Mouse (Mus musculus) hindbrain, embryonic 11.5 days (tissue): ENCODE measurements at regions not wholly inside any gene's neighbourhood (a gene's known extent, or its start where the extent isn't known, plus 50 kb on each side); places are given as distances from the start of the nearest gene placed in this dataset.

ENCODE experiments used
- ATAC-seq: fragments of 200-750 bp; cut with Nextera tagmentation; 2 replicates; pipeline ENCODE4 v1.8.0; 2017; ENCODE audit warnings: mild to moderate bottlenecking, moderate TSS enrichment, moderate library complexity; ENCODE audit not compliant: low FRiP score
- DNase-seq: peaks from one replicate; pipeline ENCODE4 v3.0.0-alpha.2; 2015; ENCODE audit warnings: low spot score
- H3K27ac ChIP-seq: fragments of 300-500 bp; sonication (generic); 2 replicates; pipeline ENCODE4 v1.5.1; 2014; ENCODE audit warnings: mild to moderate bottlenecking, low read depth, low read length
- H3K27me3 ChIP-seq: fragments of 300-500 bp; sonication (generic); 2 replicates; pipeline ENCODE4 v1.6.1; 2014; ENCODE audit warnings: mild to moderate bottlenecking, low read length, moderate library complexity, mixed read lengths; ENCODE audit not compliant: control insufficient read depth, insufficient read depth
- H3K36me3 ChIP-seq: fragments of 300-500 bp; sonication (generic); 2 replicates; pipeline ENCODE4 v1.6.1; 2014; ENCODE audit warnings: mild to moderate bottlenecking, low read length, moderate library complexity, mixed read lengths; ENCODE audit not compliant: control insufficient read depth, insufficient read depth
- H3K4me1 ChIP-seq: fragments of 300-500 bp; sonication (generic); replicated peaks from 2 replicates; pipeline ENCODE4 v1.6.1; 2014; ENCODE audit warnings: low read length, mixed read lengths; ENCODE audit not compliant: control insufficient read depth, insufficient read depth
- H3K4me2 ChIP-seq: fragments of 300-500 bp; sonication (generic); replicated peaks from 2 replicates; pipeline ENCODE4 v1.6.1; 2014; ENCODE audit warnings: mild to moderate bottlenecking, low read depth, low read length
- H3K4me3 ChIP-seq: fragments of 300-500 bp; sonication (generic); 2 replicates; pipeline ENCODE4 v1.5.1; 2014; ENCODE audit warnings: low read depth, low read length
- H3K9ac ChIP-seq: fragments of 300-500 bp; sonication (generic); 2 replicates; pipeline ENCODE4 v1.6.1; 2014; ENCODE audit warnings: low read depth, low read length
- H3K9me3 ChIP-seq: fragments of 300-500 bp; sonication (generic); 2 replicates; pipeline ENCODE4 v1.6.1; 2016; ENCODE audit warnings: low read length; ENCODE audit not compliant: control insufficient read depth
- WGBS: fragments of 180-500 bp; shearing (Covaris S2); extraction: QIAGEN DNeasy Blood & Tissue Kit; methylation state at CpG from one replicate; pipeline ENCODE4 v1.1.7; 2014; 5-methylcytosine and 5-hydroxymethylcytosine counted together

DNA sequence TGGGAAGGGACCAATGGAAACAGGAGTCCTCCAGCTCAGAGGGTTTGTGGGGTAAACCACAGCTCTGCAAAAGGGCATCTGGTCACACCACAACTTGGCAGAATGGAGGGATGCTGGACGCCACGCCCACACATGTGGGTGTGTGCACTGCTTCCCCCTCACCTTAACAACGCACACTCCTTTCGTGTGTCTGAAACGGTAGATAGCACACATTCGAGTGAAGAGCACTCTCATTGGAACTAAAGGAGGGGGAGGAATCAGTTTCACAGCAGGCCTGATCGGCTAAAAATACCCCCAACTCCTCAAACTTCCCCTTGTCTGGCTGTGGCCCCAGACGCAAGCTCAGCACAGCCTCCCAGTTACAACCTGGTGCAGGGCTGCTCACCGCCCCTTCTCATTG is 118.3 kb upstream of the Klf14 start:
- H3K4me1 ChIP-seq: no peaks in the 10 kb centered on the region
- H3K9me3 ChIP-seq: no peaks in the 10 kb centered on the region
- WGBS: 75% methylated on average over 9 of the region's 9 CpGs
- no peak for DNase-seq
- no peak overlapping the region for H3K4me2 ChIP-seq
- no peak overlapping the region for H3K9ac ChIP-seq
- H3K27ac ChIP-seq: no peak overlapping the region
- no peak overlapping the region for H3K4me3 ChIP-seq
- H3K36me3 ChIP-seq: no peaks in the 10 kb centered on the region
- no peaks in the 10 kb centered on the region for H3K27me3 ChIP-seq
- ATAC-seq: no peak

GRCm38 (mm10) chr6:31077779-31078178 is 118.9 kb upstream of the Klf14 start:
- no peak overlapping the region for H3K4me2 ChIP-seq
- H3K9ac ChIP-seq: no peak overlapping the region
- no peak for ATAC-seq
- H3K27me3 ChIP-seq: no peaks in the 10 kb centered on the region
- H3K9me3 ChIP-seq: no peaks in the 10 kb centered on the region
- H3K4me1 ChIP-seq: no peaks in the 10 kb centered on the region
- no peak overlapping the region for H3K4me3 ChIP-seq
- no peaks in the 10 kb centered on the region for H3K36me3 ChIP-seq
- WGBS: 82% methylated on average over 9 of the region's 9 CpGs
- no peak overlapping the region for H3K27ac ChIP-seq
- no peak for DNase-seq

DNA sequence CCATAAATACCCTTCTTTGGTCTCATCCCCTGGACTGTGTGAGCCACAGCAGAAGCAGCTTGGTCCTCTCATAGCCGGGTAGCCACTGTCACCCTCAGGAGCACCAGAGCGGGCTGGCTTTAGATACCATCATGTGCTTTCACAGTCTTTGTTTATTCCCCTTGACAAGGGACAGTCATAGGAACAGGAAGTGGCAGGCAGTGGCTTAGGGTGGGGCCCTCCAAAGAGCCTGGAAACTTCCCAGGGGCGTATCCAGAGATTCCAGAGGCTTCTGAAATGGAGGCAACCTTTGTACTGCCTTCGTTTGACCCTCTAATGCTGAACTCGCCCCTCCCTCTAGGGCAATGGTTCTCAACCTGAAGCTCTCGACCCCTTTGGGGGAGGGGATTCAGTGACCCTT is 119.5 kb upstream of the Klf14 start:
- Histone ChIP-seq H3K4me1 (no peaks in the 10 kb centered on the region), H3K27me3 (no peaks in the 10 kb centered on the region), H3K4me3 (no peak overlapping the region), H3K36me3 (no peaks in the 10 kb centered on the region), H3K9me3 (no peaks in the 10 kb centered on the region), H3K27ac (no peak overlapping the region), H3K9ac (no peak overlapping the region), H3K4me2 (no peak overlapping the region)
- no peak for ATAC-seq
- 78% methylated on average over 6 of the region's 6 CpGs for WGBS
- no peak for DNase-seq

- DNase-seq (no peak), ATAC-seq (no peak)
- H3K4me2 ChIP-seq: no peak overlapping the region
- no peak overlapping the region for H3K4me3 ChIP-seq
- no peaks in the 10 kb centered on the region for H3K27me3 ChIP-seq
- no peaks in the 10 kb centered on the region for H3K4me1 ChIP-seq
- 85% methylated on average over 14 of the region's 14 CpGs for WGBS
- no peaks in the 10 kb centered on the region for H3K36me3 ChIP-seq
- no peaks in the 10 kb centered on the region for H3K9me3 ChIP-seq
- no peak overlapping the region for H3K9ac ChIP-seq
- no peak overlapping the region for H3K27ac ChIP-seq
These were observed 120.8 kb upstream of the Klf14 start for GRCm38 (mm10) chr6:31079586-31080259.

GRCm38 (mm10) chr6:31080279-31080678 is 121.4 kb upstream of the Klf14 start:
- H3K27ac ChIP-seq: no peak overlapping the region
- H3K4me1 ChIP-seq: no peaks in the 10 kb centered on the region
- H3K4me3 ChIP-seq: no peak overlapping the region
- no peak for DNase-seq
- no peaks in the 10 kb centered on the region for H3K27me3 ChIP-seq
- 80% methylated on average over 4 of the region's 4 CpGs for WGBS
- no peak for ATAC-seq
- no peak overlapping the region for H3K9ac ChIP-seq
- H3K9me3 ChIP-seq: no peaks in the 10 kb centered on the region
- H3K4me2 ChIP-seq: no peak overlapping the region
- no peaks in the 10 kb centered on the region for H3K36me3 ChIP-seq

- no peak for ATAC-seq
- no peak overlapping the region for H3K4me3 ChIP-seq
- no peaks in the 10 kb centered on the region for H3K36me3 ChIP-seq
- no peaks in the 10 kb centered on the region for H3K27me3 ChIP-seq
- no peak overlapping the region for H3K9ac ChIP-seq
- DNase-seq: no peak
- no peak overlapping the region for H3K27ac ChIP-seq
- H3K4me2 ChIP-seq: no peak overlapping the region
- 90% methylated on average over 9 of the region's 9 CpGs for WGBS
- no peaks in the 10 kb centered on the region for H3K4me1 ChIP-seq
- no peaks in the 10 kb centered on the region for H3K9me3 ChIP-seq
These were observed 121.8 kb upstream of the Klf14 start for GRCm38 (mm10) chr6:31080691-31081090.

- WGBS: 94% methylated on average over 9 of the region's 9 CpGs
- H3K27ac ChIP-seq: no peak overlapping the region
- DNase-seq (no peak), ATAC-seq (no peak)
- H3K4me2 ChIP-seq: no peak overlapping the region
- H3K4me3 ChIP-seq: no peak overlapping the region
- no peaks in the 10 kb centered on the region for H3K27me3 ChIP-seq
- H3K4me1 ChIP-seq: no peaks in the 10 kb centered on the region
- H3K36me3 ChIP-seq: no peaks in the 10 kb centered on the region
- no peak overlapping the region for H3K9ac ChIP-seq
- no peaks in the 10 kb centered on the region for H3K9me3 ChIP-seq
These were observed 122.4 kb upstream of the Klf14 start for GRCm38 (mm10) chr6:31081238-31081637.

GRCm38 (mm10) chr6:31081988-31082387 is 123.1 kb upstream of the Klf14 start:
- H3K27me3 ChIP-seq: no peaks in the 10 kb centered on the region
- H3K9me3 ChIP-seq: no peaks in the 10 kb centered on the region
- no peak overlapping the region for H3K4me2 ChIP-seq
- H3K36me3 ChIP-seq: no peaks in the 10 kb centered on the region
- no peak for DNase-seq
- no peak for ATAC-seq
- H3K4me1 ChIP-seq: no peaks in the 10 kb centered on the region
- H3K9ac ChIP-seq: no peak overlapping the region
- no peak overlapping the region for H3K4me3 ChIP-seq
- no peak overlapping the region for H3K27ac ChIP-seq
- 74% methylated on average over 7 of the region's 7 CpGs for WGBS

- Histone ChIP-seq H3K27ac (no peak overlapping the region), H3K27me3 (no peaks in the 10 kb centered on the region), H3K4me1 (no peaks in the 10 kb centered on the region), H3K9me3 (no peaks in the 10 kb centered on the region), H3K9ac (no peak overlapping the region), H3K4me3 (no peak overlapping the region), H3K4me2 (no peak overlapping the region), H3K36me3 (no peaks in the 10 kb centered on the region)
- ATAC-seq: no peak
- no peak for DNase-seq
- WGBS: 90% methylated on average over 10 of the region's 10 CpGs
These were observed 124.0 kb upstream of the Klf14 start for GRCm38 (mm10) chr6:31082613-31083470.
